Mouse (Mus musculus) heart, adult 2 months (tissue): Measurements from ENCODE around the gene Poc1a. TPM values are rescaled to one million over a fixed set of nuclear protein-coding genes. Genes with fewer than 3 reads are reported as not detected.
A peak's percentile ranks its signal among the peaks of the same experiment; 100 is the strongest.

Experiments
- DNase-seq, 2 experiments: peaks; one replicate each; pipeline ENCODE4 v3.0.0; 2021
- H3K27ac ChIP-seq: fragments of 200-600 bp; 2 replicates; pipeline ENCODE4 v1.8.1; 2022
- H3K27me3 ChIP-seq: fragments of 200-500 bp; 2 replicates; pipeline ENCODE4 v1.6.1; 2012; ENCODE audit warnings: mild to moderate bottlenecking, low read length, inconsistent platforms, mixed read lengths; ENCODE audit not compliant: control insufficient read depth, insufficient read depth
- H3K36me3 ChIP-seq: fragments of 200-500 bp; 2 replicates; pipeline ENCODE4 v1.6.1; 2012; ENCODE audit warnings: low read length, inconsistent platforms; ENCODE audit not compliant: control insufficient read depth, insufficient read depth
- H3K4me1 ChIP-seq: fragments of 200-500 bp; 2 replicates; pipeline ENCODE4 v1.6.1; 2011; ENCODE audit warnings: low read length; ENCODE audit not compliant: control insufficient read depth, insufficient read depth
- H3K4me3 ChIP-seq: fragments of 200-600 bp; 2 replicates; pipeline ENCODE4 v1.8.1; 2022
- H3K79me2 ChIP-seq: fragments of 200-500 bp; replicated peaks from 2 replicates; pipeline ENCODE4 v1.6.1; 2012; ENCODE audit warnings: mild to moderate bottlenecking, inconsistent platforms, low read length, moderate library complexity, mixed read lengths; ENCODE audit not compliant: control insufficient read depth, insufficient read depth
- H3K9ac ChIP-seq: fragments of 200-500 bp; 2 replicates; pipeline ENCODE4 v1.6.1; 2012; ENCODE audit warnings: low read depth, mild to moderate bottlenecking, control low read depth, inconsistent platforms, low read length, mixed read lengths
- CTCF ChIP-seq: fragments of 200-600 bp; IDR thresholded peaks from 2 replicates; pipeline ENCODE4 v1.8.1; 2022; ENCODE audit warnings: antibody characterized with exemption, mild to moderate bottlenecking, moderate library complexity
- EP300 ChIP-seq: fragments of 200-500 bp; IDR thresholded peaks from 2 replicates; pipeline ENCODE4 v1.6.1; 2011; ENCODE audit warnings: low read depth, low read length, control low read depth; ENCODE audit not compliant: insufficient read depth
- POLR2A ChIP-seq: fragments of 200-500 bp; IDR thresholded peaks from 2 replicates; pipeline ENCODE4 v1.6.1; 2011; ENCODE audit warnings: mild to moderate bottlenecking, low read depth, low read length, control low read depth; ENCODE audit not compliant: insufficient read depth
- WGBS: fragments of 180-500 bp; shearing (Covaris S2); methylation state at CpG from one replicate; pipeline ENCODE4 v1.1.7; 2018; 5-methylcytosine and 5-hydroxymethylcytosine counted together
- intact Hi-C: fragments of 180-260 bp; cut with DNase I; formaldehyde crosslinking; loops from one replicate; pipeline ENCODE4 v1.15.1; 2025
- long read RNA-seq: library from polyadenylated mRNA; stranded (forward); transcript quantifications from one replicate; pipeline ENCODE4 v2.0.0, GENCODE M21; 2021
- polyA plus RNA-seq: library from polyadenylated mRNA; depleted of rRNA; stranded (reverse); fragments of >200 nt; gene quantifications from 2 replicates; pipeline ENCODE4 v1.2.3, GENCODE M21; 2012; rRNA removed
- total RNA-seq, 2 experiments: library from RNA; stranded (reverse); gene quantifications; 2 replicates each; pipeline ENCODE4 v1.2.3; 2021

Gene Poc1a
- total RNA-seq, result 1 to 10 TPM; 3.2 to 4.0 TPM
- 5.9 and 6.2 TPM in 2 replicates for polyA plus RNA-seq
- long read RNA-seq, partial matches to known transcripts, result 0 of 1 reads
- long read RNA-seq, other reads (novel, unspliced or antisense), result 0 of 1 reads

DNA sequence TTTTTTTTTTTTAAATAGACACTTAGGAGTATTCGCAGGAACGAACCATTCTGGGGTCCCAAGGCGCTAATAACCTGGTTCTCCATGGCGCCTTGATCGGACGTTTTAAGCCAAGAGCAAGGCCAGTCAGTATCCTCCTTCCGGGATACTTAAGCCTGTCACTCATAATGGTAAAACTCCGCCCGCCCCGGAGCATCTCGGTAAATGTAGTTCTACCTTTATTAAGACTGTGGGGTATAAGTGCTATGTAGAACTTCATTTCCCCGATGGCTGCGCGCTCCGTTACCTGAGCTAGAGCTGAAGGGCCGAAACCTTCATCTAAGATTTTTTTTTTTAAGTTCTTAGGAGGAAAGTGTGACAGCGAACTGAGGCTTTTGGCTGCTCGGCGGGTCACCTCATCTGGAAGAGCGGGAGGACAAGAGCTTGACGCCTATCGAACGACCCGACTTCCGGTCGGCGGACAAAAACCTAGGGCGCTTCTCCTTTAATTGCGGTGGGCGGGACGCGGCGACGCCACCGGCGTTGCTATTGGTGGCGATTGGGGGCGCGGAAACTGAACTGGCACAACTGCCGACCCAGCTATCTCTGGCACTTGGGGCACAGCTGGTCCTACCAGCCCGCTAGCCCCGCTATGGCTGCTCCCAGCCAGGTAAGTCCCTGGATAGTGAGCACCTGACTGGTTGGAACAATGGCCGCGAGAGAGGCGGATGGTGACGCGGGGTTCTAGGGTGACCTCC lies at the start of gene Poc1a:
Gene Poc1a (plus strand): TSS at position 254 of the 737 bp plus-strand sequence.
- intact Hi-C loops, result loop anchor here (1.0 to 2.0 kb wide), 2 partner anchors 33 to 110 kb away; partner anchors contain the start of genes Alas1 and Wdr82
- DNase-seq, result peak; percentile 94 to 97
- Histone ChIP-seq H3K36me3 (no peaks in the 10 kb centered on the region), H3K27ac (peak within 1 kb of the TSS; percentile 89), H3K79me2 (no peaks in the 10 kb centered on the region), H3K9ac (peak within 1 kb of the TSS; percentile 77), H3K4me3 (peak within 1 kb of the TSS; percentile 52), H3K27me3 (no peaks in the 10 kb centered on the region), H3K4me1 (peaks cover 3% of the 10 kb centered on the region; the same call in 1 of the 2 replicates)
- WGBS, result under 1% methylated on average over 47 of the region's 47 CpGs
- no peak for TF ChIP-seq EP300
- TF ChIP-seq POLR2A, result peak; percentile 79

DNA sequence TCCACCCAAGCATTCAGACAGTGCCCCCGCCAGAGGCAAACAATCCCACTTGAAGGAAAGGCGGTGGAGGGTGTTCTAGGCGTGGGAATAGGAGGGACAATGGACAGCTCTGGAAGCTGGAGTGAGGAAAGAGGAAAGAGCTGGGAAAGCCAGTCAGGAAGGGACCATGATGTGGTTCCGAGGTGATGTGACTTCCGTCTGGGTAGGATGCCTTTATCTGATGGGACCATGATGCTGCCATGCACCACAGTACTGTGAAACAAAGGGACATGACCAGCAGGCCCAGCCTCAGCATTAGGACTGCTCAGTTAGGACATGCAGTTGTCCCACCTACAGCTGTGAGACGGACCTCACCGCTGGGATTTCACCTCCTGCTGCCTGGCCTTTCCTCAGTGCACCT lies 49.6 kb upstream of the Poc1a start:
- peaks cover 2% of the 10 kb centered on the region; the same call in 1 of the 2 replicates for H3K36me3 ChIP-seq
- intact Hi-C loops, result no loop called here
- peaks cover 10% of the 10 kb centered on the region for H3K4me1 ChIP-seq
- TF ChIP-seq EP300, result no peak
- no peak for TF ChIP-seq POLR2A
- H3K27me3 ChIP-seq, result no peaks in the 10 kb centered on the region
- no peak overlapping the region for H3K27ac ChIP-seq
- no peak for DNase-seq
- 49% methylated on average over 7 of the region's 7 CpGs for WGBS
- no peak overlapping the region for H3K4me3 ChIP-seq
- H3K79me2 ChIP-seq, result no peaks in the 10 kb centered on the region
- H3K9ac ChIP-seq, result no peak overlapping the region

DNA sequence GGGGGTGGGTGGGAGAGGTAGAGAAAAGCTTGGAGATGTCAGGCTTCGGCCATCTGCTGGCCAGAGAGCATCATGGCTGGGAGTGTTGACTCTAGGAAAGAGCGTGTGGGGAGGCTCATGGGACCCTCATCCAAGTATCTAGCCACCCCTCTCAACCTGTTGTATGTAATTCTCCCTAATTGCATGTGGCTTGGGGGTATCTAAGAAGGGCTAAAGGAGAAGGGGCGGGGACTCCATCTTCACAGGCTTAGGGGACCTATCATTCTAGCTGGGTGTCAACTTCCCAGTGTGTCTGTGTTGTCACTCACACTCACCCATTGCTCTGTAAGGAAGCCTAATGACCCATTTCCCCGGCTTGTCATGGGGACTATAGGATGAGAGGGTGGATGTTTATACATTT lies 49.0 kb upstream of the Poc1a start:
- H3K4me1 ChIP-seq, result peaks cover 10% of the 10 kb centered on the region
- no peak overlapping the region for H3K27ac ChIP-seq
- WGBS, result 82% methylated on average over 4 of the region's 4 CpGs
- no peaks in the 10 kb centered on the region for H3K27me3 ChIP-seq
- no peak overlapping the region for H3K9ac ChIP-seq
- H3K79me2 ChIP-seq, result no peaks in the 10 kb centered on the region
- peaks cover 2% of the 10 kb centered on the region; the same call in 1 of the 2 replicates for H3K36me3 ChIP-seq
- TF ChIP-seq CTCF (no peak), EP300 (no peak), POLR2A (no peak)
- no peak for DNase-seq
- intact Hi-C loops, result no loop called here
- H3K4me3 ChIP-seq, result no peak overlapping the region

DNA sequence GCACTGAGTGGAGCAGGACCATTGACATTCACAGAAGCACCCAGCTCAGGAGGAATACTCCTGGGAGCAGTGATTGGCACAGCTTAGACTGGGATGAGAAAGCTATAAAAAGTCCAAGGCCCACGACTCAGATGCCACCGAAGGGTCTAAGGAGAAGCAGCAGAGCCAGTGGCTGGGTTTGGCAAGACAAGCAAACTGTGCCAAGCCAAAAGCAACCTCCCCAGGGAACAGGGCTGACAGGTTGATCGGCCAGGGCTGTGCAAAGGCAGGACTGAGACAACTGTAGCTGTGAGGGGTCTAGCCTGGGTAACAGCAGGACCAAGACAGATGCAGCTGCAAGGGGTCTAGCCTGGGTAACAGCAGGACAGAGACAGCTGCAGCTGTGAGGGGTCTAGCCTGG lies 47.9 kb upstream of the Poc1a start:
- TF ChIP-seq EP300 (no peak), CTCF (no peak), POLR2A (no peak)
- peaks cover 2% of the 10 kb centered on the region; the same call in 1 of the 2 replicates for H3K36me3 ChIP-seq
- H3K4me3 ChIP-seq, result no peak overlapping the region
- DNase-seq, result no peak
- peaks cover 9% of the 10 kb centered on the region for H3K4me1 ChIP-seq
- WGBS, result 82% methylated on average over 3 of the region's 3 CpGs
- no peaks in the 10 kb centered on the region for H3K79me2 ChIP-seq
- no peaks in the 10 kb centered on the region for H3K27me3 ChIP-seq
- H3K27ac ChIP-seq, result no peak overlapping the region
- intact Hi-C loops, result no loop called here
- no peak overlapping the region for H3K9ac ChIP-seq

DNA sequence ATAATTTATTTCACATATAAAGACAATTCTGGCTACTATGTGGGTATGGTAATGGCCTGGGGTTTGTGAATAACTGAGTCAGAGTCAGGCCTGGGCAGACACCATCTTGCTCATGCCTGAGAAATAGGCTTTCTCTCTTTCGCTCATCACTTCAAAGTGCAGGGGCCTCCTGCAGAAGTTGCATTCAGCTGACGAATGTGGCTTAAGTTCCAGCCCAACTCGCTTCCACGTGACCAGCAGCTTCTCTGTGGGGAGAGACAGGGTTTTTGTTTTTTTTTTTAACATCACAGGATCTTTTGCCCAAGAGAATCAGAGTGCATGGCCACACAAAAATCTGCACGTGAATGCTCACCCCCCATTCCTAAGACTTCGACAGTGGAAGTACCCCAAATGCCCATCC lies 46.9 kb upstream of the Poc1a start:
- 84% methylated on average over 6 of the region's 6 CpGs for WGBS
- no peak overlapping the region for H3K4me3 ChIP-seq
- no peak for DNase-seq
- intact Hi-C loops, result no loop called here
- H3K27ac ChIP-seq, result no peak overlapping the region
- peaks cover 9% of the 10 kb centered on the region for H3K4me1 ChIP-seq
- H3K9ac ChIP-seq, result no peak overlapping the region
- H3K36me3 ChIP-seq, result peaks cover 2% of the 10 kb centered on the region; the same call in 1 of the 2 replicates
- no peak for TF ChIP-seq EP300
- TF ChIP-seq POLR2A, result no peak
- no peak for TF ChIP-seq CTCF
- no peaks in the 10 kb centered on the region for H3K79me2 ChIP-seq
- no peaks in the 10 kb centered on the region for H3K27me3 ChIP-seq

DNA sequence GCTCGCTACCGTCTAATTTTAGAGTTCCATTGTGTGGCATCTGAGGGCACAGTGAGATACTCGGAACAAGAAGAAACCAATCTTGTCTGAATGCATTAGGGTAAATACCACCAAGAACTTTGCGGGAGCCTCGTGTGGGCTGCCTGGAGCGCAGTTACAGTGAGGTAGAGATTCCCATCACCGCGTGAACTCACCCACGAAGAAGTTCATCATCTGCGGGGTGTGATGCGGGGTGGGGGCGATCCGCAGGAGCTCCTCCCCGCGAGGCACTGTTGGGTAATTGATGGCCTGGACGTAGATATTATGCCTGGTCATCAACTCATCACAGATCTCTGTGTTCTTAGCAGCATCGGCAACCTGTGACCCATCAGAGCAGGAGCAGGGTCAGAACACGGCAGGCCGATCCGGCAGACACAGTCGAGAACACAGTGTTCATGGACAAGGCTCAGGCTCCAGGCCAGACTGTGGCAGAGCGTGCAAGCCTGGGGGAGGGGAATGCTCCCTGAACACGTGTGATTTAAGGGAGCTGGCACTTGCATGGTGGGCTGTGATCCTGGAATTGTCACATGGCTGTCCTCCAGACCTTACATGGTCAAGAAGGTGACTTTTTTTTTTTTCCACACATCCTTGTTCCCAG lies 45.5 kb upstream of the Poc1a start:
- Histone ChIP-seq H3K79me2 (no peaks in the 10 kb centered on the region), H3K9ac (no peak overlapping the region), H3K4me1 (peaks cover 9% of the 10 kb centered on the region), H3K36me3 (peaks cover 2% of the 10 kb centered on the region; the same call in 1 of the 2 replicates), H3K27me3 (no peaks in the 10 kb centered on the region), H3K4me3 (no peak overlapping the region), H3K27ac (peak overlapping the region; percentile 43)
- WGBS, result 74% methylated on average over 23 of the region's 23 CpGs
- TF ChIP-seq CTCF (no peak), EP300 (peak; percentile 98), POLR2A (peak; percentile 47; the same call in 1 of the 2 replicates)
- intact Hi-C loops, result no loop called here
- DNase-seq, result peak; percentile 57 to 72
